Mouse (Mus musculus): Measurements from ENCODE around the gene Me3. TPM values are rescaled to one million over a fixed set of nuclear protein-coding genes. Genes with fewer than 3 reads are reported as not detected.

Gene Me3
- polyA plus RNA-seq, 1 experiment = 2.1 TPM

- TF ChIP-seq FOSL1 (IDR thresholded peaks at IDR 0.05; ENCODE audit: insufficient read depth, low read length, poor library complexity, severe bottlenecking) (no peak), CEBPB (IDR thresholded peaks at IDR 0.05; ENCODE audit: low read depth) (no peak), MAX (IDR thresholded peaks at IDR 0.05) (no peak), MYOD1 (IDR thresholded peaks at IDR 0.05; ENCODE audit: control insufficient read depth, insufficient read length, low read depth) (no peak), CTCF (IDR thresholded peaks at IDR 0.05; ENCODE audit: control insufficient read depth, insufficient read depth, insufficient read length) (no peak), MYOG (IDR thresholded peaks at IDR 0.05; ENCODE audit: control insufficient read depth, extremely low read depth, insufficient read length) (no peak), USF1 (IDR thresholded peaks at IDR 0.05; ENCODE audit: low read depth) (no peak)
- Histone ChIP-seq H3K4me3 (ENCODE audit: insufficient read depth, poor library complexity, severe bottlenecking) (no peak overlapping the region), H3K27me3 (ENCODE audit: control insufficient read depth, insufficient read depth, insufficient read length) (no peaks in the 10 kb centered on the region), H3ac (ENCODE audit: control insufficient read depth, insufficient read length, low read depth) (no peak overlapping the region), H3K79me2 (ENCODE audit: control insufficient read depth, insufficient read depth) (no peaks in the 10 kb centered on the region), H3K36me3 (ENCODE audit: control insufficient read depth, insufficient read depth) (no peaks in the 10 kb centered on the region), H3K79me3 (ENCODE audit: low read depth) (no peaks in the 10 kb centered on the region)
These were observed 24.9 kb upstream of the Me3 start for GRCm38 (mm10) chr7:89607329-89607728.

GRCm38 (mm10) chr7:89611236-89611635 lies 21.0 kb upstream of the Me3 start:
- TF ChIP-seq MYOD1 (IDR thresholded peaks at IDR 0.05; ENCODE audit: control insufficient read depth, insufficient read length, low read depth) (peak; percentile 3), FOSL1 (IDR thresholded peaks at IDR 0.05; ENCODE audit: insufficient read depth, low read length, poor library complexity, severe bottlenecking) (peak; percentile 19), CEBPB (IDR thresholded peaks at IDR 0.05; ENCODE audit: low read depth) (peak; percentile 49), CTCF (IDR thresholded peaks at IDR 0.05; ENCODE audit: control insufficient read depth, insufficient read depth, insufficient read length) (no peak), USF1 (IDR thresholded peaks at IDR 0.05; ENCODE audit: low read depth) (no peak), MAX (IDR thresholded peaks at IDR 0.05) (no peak), MYOG (IDR thresholded peaks at IDR 0.05; ENCODE audit: control insufficient read depth, extremely low read depth, insufficient read length) (no peak)
- H3K79me3 ChIP-seq (ENCODE audit: low read depth) = no peaks in the 10 kb centered on the region
- no peaks in the 10 kb centered on the region for H3K36me3 ChIP-seq (ENCODE audit: control insufficient read depth, insufficient read depth)
- no peak overlapping the region for H3ac ChIP-seq (ENCODE audit: control insufficient read depth, insufficient read length, low read depth)
- H3K27me3 ChIP-seq (ENCODE audit: control insufficient read depth, insufficient read depth, insufficient read length) = no peaks in the 10 kb centered on the region
- H3K4me3 ChIP-seq (ENCODE audit: insufficient read depth, poor library complexity, severe bottlenecking) = no peak overlapping the region
- H3K79me2 ChIP-seq (ENCODE audit: control insufficient read depth, insufficient read depth) = no peaks in the 10 kb centered on the region

- Histone ChIP-seq H3K27me3 (ENCODE audit: control insufficient read depth, insufficient read depth, insufficient read length) (no peaks in the 10 kb centered on the region), H3K79me2 (ENCODE audit: control insufficient read depth, insufficient read depth) (no peaks in the 10 kb centered on the region), H3K36me3 (ENCODE audit: control insufficient read depth, insufficient read depth) (no peaks in the 10 kb centered on the region), H3ac (ENCODE audit: control insufficient read depth, insufficient read length, low read depth) (no peak overlapping the region), H3K4me3 (ENCODE audit: insufficient read depth, poor library complexity, severe bottlenecking) (no peak overlapping the region), H3K79me3 (ENCODE audit: low read depth) (no peaks in the 10 kb centered on the region)
- TF ChIP-seq MAX (IDR thresholded peaks at IDR 0.05) (no peak), MYOD1 (IDR thresholded peaks at IDR 0.05; ENCODE audit: control insufficient read depth, insufficient read length, low read depth) (no peak), MYOG (IDR thresholded peaks at IDR 0.05; ENCODE audit: control insufficient read depth, extremely low read depth, insufficient read length) (no peak)
These were observed 16.0 kb upstream of the Me3 start for GRCm38 (mm10) chr7:89616235-89616634.

- no peak overlapping the region for H3K4me3 ChIP-seq (ENCODE audit: insufficient read depth, poor library complexity, severe bottlenecking)
- no peaks in the 10 kb centered on the region for H3K79me2 ChIP-seq (ENCODE audit: control insufficient read depth, insufficient read depth)
- H3ac ChIP-seq (ENCODE audit: control insufficient read depth, insufficient read length, low read depth) = no peak overlapping the region
- no peaks in the 10 kb centered on the region for H3K27me3 ChIP-seq (ENCODE audit: control insufficient read depth, insufficient read depth, insufficient read length)
- no peaks in the 10 kb centered on the region for H3K36me3 ChIP-seq (ENCODE audit: control insufficient read depth, insufficient read depth)
- no peak for TF ChIP-seq USF1 (IDR thresholded peaks at IDR 0.05; ENCODE audit: low read depth)
- TF ChIP-seq CEBPB (IDR thresholded peaks at IDR 0.05; ENCODE audit: low read depth) = no peak
- no peak for TF ChIP-seq MYOG (IDR thresholded peaks at IDR 0.05; ENCODE audit: control insufficient read depth, extremely low read depth, insufficient read length)
- TF ChIP-seq FOSL1 (IDR thresholded peaks at IDR 0.05; ENCODE audit: insufficient read depth, low read length, poor library complexity, severe bottlenecking) = no peak
- no peak for TF ChIP-seq CTCF (IDR thresholded peaks at IDR 0.05; ENCODE audit: control insufficient read depth, insufficient read depth, insufficient read length)
- no peak for TF ChIP-seq MYOD1 (IDR thresholded peaks at IDR 0.05; ENCODE audit: control insufficient read depth, insufficient read length, low read depth)
- H3K79me3 ChIP-seq (ENCODE audit: low read depth) = no peaks in the 10 kb centered on the region
These were observed 8.9 kb upstream of the Me3 start for GRCm38 (mm10) chr7:89623331-89623730.

GRCm38 (mm10) chr7:89627393-89627792 lies 4.8 kb upstream of the Me3 start:
- Histone ChIP-seq H3K4me3 (ENCODE audit: insufficient read depth, poor library complexity, severe bottlenecking) (no peak overlapping the region), H3K27me3 (ENCODE audit: control insufficient read depth, insufficient read depth, insufficient read length) (no peaks in the 10 kb centered on the region), H3ac (ENCODE audit: control insufficient read depth, insufficient read length, low read depth) (no peak overlapping the region), H3K79me3 (ENCODE audit: low read depth) (no peaks in the 10 kb centered on the region), H3K36me3 (ENCODE audit: control insufficient read depth, insufficient read depth) (no peaks in the 10 kb centered on the region), H3K79me2 (ENCODE audit: control insufficient read depth, insufficient read depth) (no peaks in the 10 kb centered on the region)
- TF ChIP-seq CTCF (IDR thresholded peaks at IDR 0.05; ENCODE audit: control insufficient read depth, insufficient read depth, insufficient read length) (no peak), MAX (IDR thresholded peaks at IDR 0.05) (no peak), MYOG (IDR thresholded peaks at IDR 0.05; ENCODE audit: control insufficient read depth, extremely low read depth, insufficient read length) (no peak), CEBPB (IDR thresholded peaks at IDR 0.05; ENCODE audit: low read depth) (no peak), FOSL1 (IDR thresholded peaks at IDR 0.05; ENCODE audit: insufficient read depth, low read length, poor library complexity, severe bottlenecking) (no peak), MYOD1 (IDR thresholded peaks at IDR 0.05; ENCODE audit: control insufficient read depth, insufficient read length, low read depth) (no peak), USF1 (IDR thresholded peaks at IDR 0.05; ENCODE audit: low read depth) (no peak)

GRCm38 (mm10) chr7:89628006-89628405 lies 4.2 kb upstream of the Me3 start:
- no peak overlapping the region for H3K4me3 ChIP-seq (ENCODE audit: insufficient read depth, poor library complexity, severe bottlenecking)
- H3ac ChIP-seq (ENCODE audit: control insufficient read depth, insufficient read length, low read depth) = no peak overlapping the region
- no peaks in the 10 kb centered on the region for H3K79me3 ChIP-seq (ENCODE audit: low read depth)
- peak; percentile 49 for TF ChIP-seq MYOD1 (IDR thresholded peaks at IDR 0.05; ENCODE audit: control insufficient read depth, insufficient read length, low read depth)
- no peak for TF ChIP-seq MYOG (IDR thresholded peaks at IDR 0.05; ENCODE audit: control insufficient read depth, extremely low read depth, insufficient read length)
- H3K27me3 ChIP-seq (ENCODE audit: control insufficient read depth, insufficient read depth, insufficient read length) = no peaks in the 10 kb centered on the region
- H3K36me3 ChIP-seq (ENCODE audit: control insufficient read depth, insufficient read depth) = no peaks in the 10 kb centered on the region
- no peaks in the 10 kb centered on the region for H3K79me2 ChIP-seq (ENCODE audit: control insufficient read depth, insufficient read depth)
